In the genomic region with DNA sequence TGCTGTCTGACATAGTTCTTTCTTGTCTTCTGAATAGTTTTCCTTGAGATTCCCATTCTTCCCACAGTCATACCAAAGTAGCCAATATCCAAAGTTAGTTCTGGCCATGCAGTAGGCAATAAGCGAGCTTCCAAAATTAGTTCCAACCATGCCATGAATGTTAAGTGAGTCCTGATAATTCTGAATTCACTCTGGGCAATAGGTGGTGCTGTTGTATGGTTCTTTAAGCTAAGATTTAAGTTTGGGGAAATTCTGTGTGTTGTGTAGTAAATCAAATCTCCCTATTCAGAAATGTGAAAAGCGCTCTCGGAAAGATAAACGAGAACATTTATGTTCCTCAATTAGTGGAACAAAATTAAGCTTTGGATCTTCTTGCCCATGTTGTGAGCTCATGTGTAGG, we compare ENCODE assay signal across 10 mouse cellular contexts. TPM values are rescaled to one million over a fixed set of nuclear protein-coding genes. Genes with fewer than 3 reads are reported as not detected.
A peak's percentile ranks its signal among the peaks of the same experiment; 100 is the strongest.
DNase-seq lines count a peak whose midpoint lies in the region; ATAC-seq and TF ChIP-seq lines count a peak whose summit lies in the region.
"Had no signal": no experiment of that assay in that cellular context is flagged by ENCODE, and none has a peak within 500 bp of the region (broad histone marks: within the 10 kb centered on the region; RNA-seq: fewer than 3 reads in every experiment).

No protein-coding gene starts in this region.

- H3K4me1 ChIP-seq in heart, adult 2 months (ENCODE audit: control insufficient read depth, insufficient read depth, low read length) = peaks cover 4% of the 10 kb centered on the region
- peaks cover 7% of the 10 kb centered on the region; the same call in 1 of the 2 replicates for H3K4me1 ChIP-seq in limb, embryonic 14.5 days (ENCODE audit: control insufficient read depth, insufficient read depth, low read length)
- H3K4me1 ChIP-seq in limb, embryonic 10.5 days = peaks cover 15% of the 10 kb centered on the region

- H3K9me3 ChIP-seq in limb, embryonic 14.5 days (ENCODE audit: control insufficient read depth, low read length) = no peaks in the 10 kb centered on the region
- H3K9me3 ChIP-seq in limb, embryonic 10.5 days (replicated peaks) = no peaks in the 10 kb centered on the region

- no peak for DNase-seq in heart, adult 2 months
- DNase-seq in heart, postnatal 25 days (ENCODE audit: low spot score) = no peak
- DNase-seq in limb, embryonic 14.5 days (ENCODE audit: low spot score) = peak; percentile 16
- no peak for DNase-seq in limb, embryonic 10.5 days (ENCODE audit: low spot score)
- no peak for DNase-seq in Patski (ENCODE audit: low read depth, low spot score)
- no peak for DNase-seq in gastrocnemius, adult 18-20 months (ENCODE audit: low spot score)

- TF ChIP-seq EP300 in heart, adult 2 months (IDR thresholded peaks at IDR 0.05; ENCODE audit: insufficient read depth, low read depth, low read length) = no peak

- no peak overlapping the region for H3K4me2 ChIP-seq in limb, embryonic 14.5 days (replicated peaks; ENCODE audit: low read depth, low read length, severe bottlenecking)
- H3K4me2 ChIP-seq: midbrain, embryonic 11.5 days had no signal

- in situ Hi-C loops in Patski (cut with MboI; ENCODE audit: low pct_unique_long_range_greater_than_20kb) = loop anchor here (5.0 kb wide), 2 partner anchors 74 to 254 kb away; no protein-coding TSS in a partner anchor

- peak overlapping the region; percentile 88 for H3K27ac ChIP-seq in heart, adult 2 months
- no peak overlapping the region for H3K27ac ChIP-seq in limb, embryonic 14.5 days (replicated peaks; ENCODE audit: low read depth, low read length)
- no peak overlapping the region for H3K27ac ChIP-seq in limb, embryonic 10.5 days
- peak overlapping the region; percentile 87 for H3K27ac ChIP-seq in macrophage

- POLR2A ChIA-PET in Patski (lab: Charles Lee) = interaction anchor here (0.6 to 1.7 kb wide), 2 partner anchors 67 to 287 kb away, joined by 4 to 8 read pairs; a partner anchor contains a TSS

- H3K4me3 ChIP-seq in heart, adult 2 months = no peak overlapping the region
- no peak overlapping the region for H3K4me3 ChIP-seq in limb, embryonic 14.5 days (replicated peaks; ENCODE audit: low read length)
- H3K4me3 ChIP-seq in limb, embryonic 10.5 days = no peak overlapping the region
- no peak overlapping the region for H3K4me3 ChIP-seq in macrophage (ENCODE audit: inconsistent target)

- WGBS in heart, adult 2 months = 63% methylated on average over 4 of the region's 4 CpGs
- WGBS in limb, embryonic 14.5 days = 55% methylated on average over 4 of the region's 4 CpGs
- 81% methylated on average over 4 of the region's 4 CpGs for WGBS in limb, embryonic 10.5 days
- 31% methylated on average over 4 of the region's 4 CpGs for WGBS in macrophage (ENCODE audit: missing documents)

- CTCF ChIA-PET in Patski (lab: Charles Lee) = interaction anchor here (0.8 to 5.9 kb wide), 22 partner anchors 9 to 566 kb away, joined by 3 to 52 read pairs (median 4); a partner anchor contains a TSS

- intact Hi-C loops in heart, adult 2 months (cut with DNase I) = loop anchor here (5.0 to 10.0 kb wide), 3 partner anchors 61 to 543 kb away; a partner anchor contains a TSS
- intact Hi-C loops in heart, postnatal 25 days (cut with DNase I) = loop anchor here (5.0 kb wide), 1 partner anchor 61 kb away; a partner anchor contains a TSS

- peak; percentile 58 for TF ChIP-seq CTCF in heart, adult 2 months (IDR thresholded peaks at IDR 0.05)
- TF ChIP-seq CTCF in Patski (IDR thresholded peaks at IDR 0.05) = peak; percentile 56

- TF ChIP-seq POLR2A in heart, adult 2 months (IDR thresholded peaks at IDR 0.05; ENCODE audit: insufficient read depth, low read depth, low read length) = no peak
- TF ChIP-seq POLR2A in limb, embryonic 14.5 days (IDR thresholded peaks at IDR 0.05; ENCODE audit: borderline replicate concordance, extremely low read depth, insufficient read depth, insufficient read length) = no peak

- H3K79me2 ChIP-seq in heart, adult 2 months (replicated peaks; ENCODE audit: control insufficient read depth, insufficient read depth, low read length) = no peaks in the 10 kb centered on the region
- no peaks in the 10 kb centered on the region for H3K79me2 ChIP-seq in macrophage (ENCODE audit: inconsistent target)

- no peaks in the 10 kb centered on the region for H3K27me3 ChIP-seq in heart, adult 2 months (ENCODE audit: control insufficient read depth, insufficient read depth, low read length)
- no peaks in the 10 kb centered on the region for H3K27me3 ChIP-seq in limb, embryonic 14.5 days (ENCODE audit: control insufficient read depth, insufficient read depth, low read length)
- no peaks in the 10 kb centered on the region for H3K27me3 ChIP-seq in limb, embryonic 10.5 days (ENCODE audit: low read depth, poor library complexity, severe bottlenecking)
- H3K27me3 ChIP-seq in Patski = no peaks in the 10 kb centered on the region

- no peak overlapping the region for H3K9ac ChIP-seq in heart, adult 2 months (ENCODE audit: low read depth, low read length)
- no peak overlapping the region for H3K9ac ChIP-seq in limb, embryonic 14.5 days (ENCODE audit: low read depth, low read length, severe bottlenecking)

- no peak for ATAC-seq in limb, embryonic 14.5 days (ENCODE audit: low FRiP score, low read depth)
- ATAC-seq in Patski = no peak
- no peak for ATAC-seq in monocyte, adult 5-6 weeks (replicated peaks; ENCODE audit: insufficient number of reproducible peaks, low FRiP score, low TSS enrichment, poor library complexity, severe bottlenecking)

- peaks cover 4% of the 10 kb centered on the region; the same call in 1 of the 2 replicates for H3K36me3 ChIP-seq in heart, adult 2 months (ENCODE audit: control insufficient read depth, insufficient read depth, low read length)
- no peaks in the 10 kb centered on the region for H3K36me3 ChIP-seq in limb, embryonic 14.5 days (ENCODE audit: control insufficient read depth, insufficient read depth, low read length)
- H3K36me3 ChIP-seq in limb, embryonic 10.5 days = no peaks in the 10 kb centered on the region
- no peaks in the 10 kb centered on the region for H3K36me3 ChIP-seq in macrophage (ENCODE audit: inconsistent target)

RNA-seq across cellular contexts. Expression of a gene that starts 1.7 kb away (rescaled TPM):
- total RNA-seq in heart, adult 2 months (2021) = 1 to 10 TPM; 5.5 to 5.7 TPM
- 4.6 and 9.0 TPM in 2 replicates for polyA plus RNA-seq in heart, adult 2 months (2012; rRNA removed)
- total RNA-seq in heart, postnatal 25 days (2021) = 1 to 10 TPM; 4.0 to 5.7 TPM
- 0.44 and 0.56 TPM in 2 replicates for polyA plus RNA-seq in limb, embryonic 14.5 days (2012; rRNA removed)
- 0.26 and 0.48 TPM in 2 replicates for polyA plus RNA-seq in limb, embryonic 14.5 days (2014; fragmentation: Nextera tagmentation; extraction: Ambion mirVana)
- 0.10 TPM in 1 of 2 replicates, not detected in the other for polyA plus RNA-seq in limb, embryonic 10.5 days (2016; fragmentation: Nextera tagmentation; extraction: Ambion mirVana)
- polyA plus RNA-seq in Patski (2021) (0.74 TPM), macrophage (2018) (1.5 to 2.7 TPM (median 2.0 TPM) in 3 replicates)
- total RNA-seq in macrophage (2018; cell fraction: chromatin; rRNA removed) = 1 to 10 TPM in 12 of 26 experiments, under 1 TPM in 7, not detected in 7; 0.60 to 3.1 (median 1.3) TPM
- 1 to 10 TPM; 1.3 to 4.1 (median 2.9) TPM for total RNA-seq in macrophage (2018; cell fraction: cytosol; rRNA removed)
- total RNA-seq in macrophage (2018; cell fraction: nucleus; rRNA removed) = 1 to 10 TPM in 23 of 26 experiments, under 1 TPM in 3; 0.35 to 5.9 (median 2.6) TPM
- 1.3 to 1.6 TPM (median 1.4 TPM) in 3 replicates for total RNA-seq in monocyte, adult 5-6 weeks (2017)
- 1 to 10 TPM; 3.6 to 5.1 TPM for total RNA-seq in gastrocnemius, adult 18-20 months (2021)
- polyA plus RNA-seq: midbrain, embryonic 11.5 days had no signal

RNA-seq across cellular contexts. Expression of a gene that starts 28.2 kb away (rescaled TPM):
- total RNA-seq in heart, adult 2 months (2021) = under 1 TPM; 0.31 to 0.68 TPM
- 0.27 and 0.32 TPM in 2 replicates for polyA plus RNA-seq in heart, adult 2 months (2012; rRNA removed)
- total RNA-seq in heart, postnatal 25 days (2021) = under 1 TPM; 0.34 to 0.44 TPM
- 0.09 and 0.15 TPM in 2 replicates for polyA plus RNA-seq in limb, embryonic 14.5 days (2012; rRNA removed)
- polyA plus RNA-seq in limb, embryonic 14.5 days (2014; fragmentation: Nextera tagmentation; extraction: Ambion mirVana) = 0.11 TPM in 1 of 2 replicates, not detected in the other
- 0.05 TPM in 1 of 2 replicates, not detected in the other for polyA plus RNA-seq in limb, embryonic 10.5 days (2016; fragmentation: Nextera tagmentation; extraction: Ambion mirVana)
- 0.12 TPM for polyA plus RNA-seq in Patski (2021)
- 1 to 10 TPM in 17 of 26 experiments, under 1 TPM in 9; 0.37 to 5.0 (median 1.5) TPM for total RNA-seq in macrophage (2018; cell fraction: chromatin; rRNA removed)
- under 1 TPM; 0.09 to 0.58 (median 0.24) TPM for total RNA-seq in macrophage (2018; cell fraction: cytosol; rRNA removed)
- 1 to 10 TPM in 21 of 26 experiments, under 1 TPM in 5; 0.60 to 6.7 (median 2.0) TPM for total RNA-seq in macrophage (2018; cell fraction: nucleus; rRNA removed)
- polyA plus RNA-seq in macrophage (2018) = 0.06 to 0.16 TPM (median 0.14 TPM) in 3 replicates
- 0.19 to 0.53 TPM in 2 of 3 replicates, not detected in the other for total RNA-seq in monocyte, adult 5-6 weeks (2017)
- under 1 TPM; 0.36 to 0.62 TPM for total RNA-seq in gastrocnemius, adult 18-20 months (2021)
- polyA plus RNA-seq: intestine, embryonic 14.5 days; midbrain, embryonic 11.5 days had no signal

RNA-seq across cellular contexts. Expression of a gene that starts 31.5 kb away (rescaled TPM):
- total RNA-seq in heart, adult 2 months (2021) = under 1 TPM; 0.21 to 0.30 TPM
- 0.09 TPM in 1 of 2 replicates, not detected in the other for polyA plus RNA-seq in heart, adult 2 months (2012; rRNA removed)
- total RNA-seq in heart, postnatal 25 days (2021) = not detected
- polyA plus RNA-seq in limb, embryonic 14.5 days (2012; rRNA removed) = 0.03 and 0.08 TPM in 2 replicates
- not detected in 2 replicates for polyA plus RNA-seq in limb, embryonic 14.5 days (2014; fragmentation: Nextera tagmentation; extraction: Ambion mirVana)
- polyA plus RNA-seq in limb, embryonic 10.5 days (2016; fragmentation: Nextera tagmentation; extraction: Ambion mirVana) = not detected in 2 replicates
- polyA plus RNA-seq in Patski (2021) (0.09 TPM), macrophage (2018) (not detected in 3 replicates)
- total RNA-seq in macrophage (2018; cell fraction: chromatin; rRNA removed) = under 1 TPM in 2 of 26 experiments, not detected in 24; 0.26 to 0.30 TPM
- not detected for total RNA-seq in macrophage (2018; cell fraction: cytosol; rRNA removed)
- under 1 TPM in 1 of 26 experiments, not detected in 25; 0.30 TPM for total RNA-seq in macrophage (2018; cell fraction: nucleus; rRNA removed)
- 0.29 TPM in 1 of 3 replicates, not detected in the others for total RNA-seq in monocyte, adult 5-6 weeks (2017)
- total RNA-seq in gastrocnemius, adult 18-20 months (2021) = under 1 TPM; 0.16 to 0.19 TPM
- polyA plus RNA-seq: midbrain, embryonic 11.5 days had no signal

RNA-seq across cellular contexts. Expression of a gene that starts 59.2 kb away (rescaled TPM):
- total RNA-seq in heart, adult 2 months (2021) = 1 to 10 TPM; 3.5 to 3.7 TPM
- 3.1 and 4.9 TPM in 2 replicates for polyA plus RNA-seq in heart, adult 2 months (2012; rRNA removed)
- 1 to 10 TPM; 3.3 to 4.0 TPM for total RNA-seq in heart, postnatal 25 days (2021)
- polyA plus RNA-seq in limb, embryonic 14.5 days (2012; rRNA removed) = 14.7 and 16.6 TPM in 2 replicates
- 5.7 and 6.0 TPM in 2 replicates for polyA plus RNA-seq in limb, embryonic 14.5 days (2014; fragmentation: Nextera tagmentation; extraction: Ambion mirVana)
- polyA plus RNA-seq in limb, embryonic 10.5 days (2016; fragmentation: Nextera tagmentation; extraction: Ambion mirVana) = 4.0 and 5.2 TPM in 2 replicates
- 7.5 TPM for polyA plus RNA-seq in Patski (2021)
- total RNA-seq in macrophage (2018; cell fraction: chromatin; rRNA removed) = 10 to 100 TPM in 17 of 26 experiments, 1 to 10 TPM in 9; 3.0 to 32.5 (median 15.8) TPM
- total RNA-seq in macrophage (2018; cell fraction: cytosol; rRNA removed) = 1 to 10 TPM; 2.2 to 8.2 (median 6.0) TPM
- 10 to 100 TPM in 19 of 26 experiments, 1 to 10 TPM in 7; 3.6 to 29.6 (median 15.3) TPM for total RNA-seq in macrophage (2018; cell fraction: nucleus; rRNA removed)
- 4.5 to 7.0 TPM (median 6.8 TPM) in 3 replicates for polyA plus RNA-seq in macrophage (2018)
- total RNA-seq in monocyte, adult 5-6 weeks (2017) = 0.76 to 2.6 TPM (median 1.7 TPM) in 3 replicates
- total RNA-seq in gastrocnemius, adult 18-20 months (2021) = 1 to 10 TPM; 2.5 to 2.8 TPM

Comparison
In these comparisons a context has a peak if more than half of its experiments do, and no peak if none do; other contexts are left out.
1. H3K27ac ChIP-seq: peak in heart, adult 2 months (single experiment) and macrophage (single experiment); none in limb, embryonic 14.5 days (single experiment) and limb, embryonic 10.5 days (single experiment).